Mouse (Mus musculus): ENCODE data around the gene Acad11. TPM values are rescaled to one million over a fixed set of nuclear protein-coding genes. Genes with fewer than 3 reads are reported as not detected.

Gene Acad11
- 100 to 1,000 TPM; 121 to 130 TPM for total RNA-seq (2021)
- long read RNA-seq, experiment 1, transcript Acad11-201 (20 exons, 3,444 nt): major isoform, 94 of 125 reads
- long read RNA-seq, experiment 1, partial matches to known transcripts: 24 of 125 reads
- long read RNA-seq, experiment 1, other reads (novel, unspliced or antisense): 7 of 125 reads
- long read RNA-seq, experiment 2, transcript Acad11-201 (20 exons, 3,444 nt): major isoform, 53 of 60 reads
- long read RNA-seq, experiment 2, partial matches to known transcripts: 6 of 60 reads
- long read RNA-seq, experiment 2, other reads (novel, unspliced or antisense): 1 of 60 reads

DNA sequence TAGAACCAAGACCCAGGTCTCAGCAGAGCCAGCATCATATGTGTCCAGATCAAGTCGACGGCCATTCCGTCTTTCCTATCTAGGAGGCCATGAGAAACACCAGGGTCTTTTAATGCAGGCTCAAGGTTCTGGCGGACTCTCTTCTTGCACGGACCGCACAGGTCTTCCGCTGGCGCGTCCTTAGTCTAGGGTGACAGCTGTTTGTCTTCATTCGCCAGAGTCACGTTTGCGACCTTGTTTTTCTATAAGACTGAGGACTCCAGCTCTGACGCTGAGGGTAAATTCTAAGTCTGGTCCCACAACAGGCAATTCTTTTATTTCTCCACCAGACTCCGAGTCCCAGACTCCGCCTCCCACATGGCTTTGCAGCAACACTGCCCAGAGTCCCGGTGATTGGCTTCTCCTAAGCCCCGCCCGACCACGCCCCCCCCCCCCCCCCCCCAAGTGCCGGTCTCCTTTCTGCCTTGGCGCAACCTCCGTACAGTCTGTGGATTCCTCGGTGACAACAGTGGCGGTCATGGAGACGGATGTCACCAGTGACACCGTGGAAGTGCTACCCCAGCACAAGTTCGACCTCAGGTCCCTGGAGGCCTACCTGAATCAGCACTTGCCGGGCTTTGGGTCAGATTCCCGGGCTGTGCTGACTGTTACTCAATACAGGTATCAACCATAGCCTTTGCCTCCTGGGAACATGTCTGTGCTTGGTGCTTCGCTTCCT is at the start of gene Acad11:
Gene Acad11 (plus strand): TSS at position 134 of the 718 bp plus-strand sequence.
- DNase-seq: peak; percentile 85

DNA sequence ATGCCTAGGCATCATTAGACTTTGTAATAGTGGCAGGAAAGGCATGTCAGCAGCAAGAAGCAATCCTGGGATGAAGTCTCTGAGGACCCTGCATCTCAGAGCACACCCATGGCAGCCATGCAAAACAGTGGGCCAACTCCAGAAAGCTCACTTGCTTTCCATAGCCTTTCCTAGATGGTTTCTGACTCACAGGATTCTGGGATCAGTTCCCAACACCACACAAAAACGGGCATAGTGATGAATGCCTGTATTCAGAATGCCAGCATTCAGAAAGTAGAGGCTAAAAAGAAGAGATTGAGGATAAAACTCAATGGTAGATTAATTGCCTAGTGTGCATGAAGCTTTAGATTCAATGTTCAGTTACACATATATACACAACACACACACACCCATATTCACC is 48.7 kb upstream of the Acad11 start:
- DNase-seq: no peak

DNA sequence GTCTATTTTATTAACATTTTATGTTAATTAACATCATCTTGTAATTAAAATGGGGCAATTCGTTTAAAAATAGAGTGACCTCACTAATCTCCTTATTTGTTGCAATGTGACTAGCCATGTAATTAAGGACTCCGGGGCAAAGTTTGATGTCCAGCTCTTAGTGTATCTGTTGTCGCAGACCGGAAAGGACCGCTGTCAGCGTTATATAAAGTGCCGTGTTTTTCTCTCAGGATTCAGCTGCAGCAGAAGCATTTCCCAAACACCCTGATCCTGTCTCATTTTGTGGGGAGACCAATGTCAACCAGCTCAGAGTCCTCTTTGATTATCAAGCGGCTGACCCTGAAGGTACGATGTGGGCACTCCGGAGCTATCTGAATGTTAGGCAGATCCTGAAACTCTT is 42.2 kb upstream of the Acad11 start:
- no peak for DNase-seq

DNA sequence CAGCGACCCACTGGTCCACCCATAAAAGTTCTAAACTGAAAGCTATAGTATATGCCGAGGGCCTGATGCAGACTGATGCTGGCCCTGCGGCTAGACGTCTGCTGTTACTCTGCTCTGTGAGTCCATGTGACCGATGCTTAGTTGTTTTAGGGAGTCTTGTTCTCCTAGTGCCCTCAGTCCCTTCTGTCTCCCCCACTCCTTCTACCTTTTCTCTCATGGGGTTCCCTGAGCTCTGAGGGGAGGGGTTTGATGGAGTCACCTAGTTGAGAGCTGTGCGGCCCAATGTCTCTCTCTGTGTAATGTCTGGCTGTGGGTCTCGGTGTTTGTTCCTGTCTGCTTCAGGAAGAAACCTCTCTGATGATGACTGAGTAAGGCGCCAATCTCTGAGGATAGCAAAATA is 36.0 kb upstream of the Acad11 start:
- no peak for DNase-seq

DNA sequence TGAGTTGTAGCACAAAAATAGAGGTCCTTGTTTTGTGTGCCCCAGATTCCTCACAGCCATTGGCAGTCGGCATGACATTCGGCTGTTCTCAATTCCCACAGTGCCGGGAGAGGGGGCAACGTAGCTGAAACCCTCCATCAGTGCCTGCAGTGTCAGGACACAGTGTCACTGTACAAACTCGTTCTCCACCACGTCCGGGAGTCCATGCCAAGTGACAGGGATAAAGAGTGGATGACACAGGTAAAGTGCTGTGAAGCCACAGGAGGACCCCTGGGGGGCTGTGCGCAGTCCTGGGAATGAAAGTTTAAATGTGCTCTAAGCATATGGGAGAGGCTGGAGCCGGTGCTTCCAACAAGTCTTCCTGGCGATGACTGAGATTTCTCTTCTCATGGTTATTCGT is 33.3 kb upstream of the Acad11 start:
- no peak for DNase-seq

DNA sequence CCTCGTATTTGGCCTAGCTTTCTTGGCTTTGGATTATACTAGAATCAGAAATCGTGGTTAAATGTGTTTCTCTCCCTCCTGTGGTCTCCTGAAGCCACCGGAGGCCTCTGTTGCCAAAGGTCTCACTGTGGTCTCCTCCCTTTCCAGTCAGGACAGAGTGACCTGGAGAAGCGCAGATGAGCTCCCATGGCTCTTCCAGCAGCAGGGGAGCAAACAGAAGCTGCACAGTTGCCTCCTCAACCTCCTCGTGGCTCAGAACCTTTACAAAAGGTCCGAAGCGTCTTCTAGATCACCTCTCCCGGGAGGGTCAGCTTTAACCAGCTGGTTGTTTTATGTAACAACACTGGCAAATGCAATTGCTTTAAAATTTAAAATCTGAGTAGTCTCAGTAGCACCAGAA is 28.9 kb upstream of the Acad11 start:
- DNase-seq: no peak

DNA sequence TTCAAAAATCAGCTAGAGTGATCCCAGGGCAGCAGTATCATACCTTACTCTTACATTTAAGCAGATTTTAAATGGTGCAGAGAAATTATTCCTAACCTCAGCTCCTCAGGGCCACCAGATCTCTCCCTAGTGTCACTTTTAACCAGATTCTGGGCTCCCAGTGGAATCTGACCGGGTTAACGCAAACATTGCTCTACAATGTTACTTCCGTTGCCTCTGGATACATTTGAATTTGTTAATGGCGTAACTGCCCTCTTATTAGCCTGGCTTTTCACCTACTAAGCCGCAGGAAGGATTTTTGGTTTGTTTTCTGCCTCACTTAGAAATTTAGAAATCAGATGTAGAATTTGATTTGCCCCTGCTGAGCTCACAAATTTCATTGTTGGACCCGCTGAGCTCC is 28.5 kb upstream of the Acad11 start:
- DNase-seq: no peak

DNA sequence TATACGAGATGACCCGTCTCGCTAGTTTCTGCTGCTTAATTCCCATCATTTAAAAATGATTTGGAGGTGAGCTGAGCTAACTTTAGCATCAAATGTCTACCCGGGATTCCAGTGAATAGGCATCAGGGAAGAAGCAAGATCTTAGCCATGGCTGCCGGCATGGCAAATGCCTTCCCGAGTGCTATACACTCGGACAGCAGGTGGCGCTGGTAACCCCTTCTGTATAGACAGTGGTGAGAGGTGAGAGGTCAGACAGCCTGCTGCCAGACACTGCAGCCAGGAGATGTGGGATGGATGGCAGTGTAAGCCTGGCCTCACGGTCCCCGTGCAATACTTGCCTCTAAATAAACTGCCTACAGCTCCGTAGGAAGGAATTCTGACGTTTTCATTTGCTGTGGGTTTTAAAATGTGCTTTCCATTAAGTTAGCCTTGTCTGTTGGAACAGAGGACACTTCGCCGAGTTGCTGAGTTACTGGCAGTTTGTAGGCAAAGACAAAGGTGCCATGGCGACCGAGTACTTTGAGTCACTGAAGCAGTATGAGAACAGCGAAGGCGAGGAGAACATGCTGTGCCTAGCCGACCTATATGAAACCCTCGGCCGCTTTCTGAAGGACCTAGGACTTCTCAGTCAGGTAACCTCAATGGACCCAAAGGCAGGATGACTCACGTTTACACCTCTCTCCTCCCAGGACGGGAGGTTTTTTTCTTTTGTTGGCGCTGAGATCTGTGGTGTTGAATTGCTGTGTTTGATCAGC is 27.7 kb upstream of the Acad11 start:
- DNase-seq: peak; percentile 88

DNA sequence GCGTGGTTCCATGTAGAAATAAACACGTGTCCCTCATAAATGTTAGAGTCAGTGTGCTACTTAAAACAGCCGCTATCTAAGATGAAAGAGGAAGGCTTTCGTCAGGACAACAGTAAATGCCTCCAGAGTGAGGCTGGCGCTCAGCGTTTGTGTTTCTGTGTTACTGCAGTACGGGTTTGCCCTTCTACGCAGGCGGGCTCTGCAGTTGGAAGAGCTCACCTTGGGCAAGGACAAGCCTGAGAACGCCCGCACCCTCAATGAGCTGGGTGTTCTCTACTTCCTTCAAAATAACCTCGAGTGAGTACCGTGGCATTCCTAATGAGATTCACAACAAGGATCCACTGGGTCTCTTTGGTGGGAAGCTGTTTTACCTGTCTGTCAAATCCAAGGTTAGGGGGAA is 24.9 kb upstream of the Acad11 start:
- DNase-seq: no peak

DNA sequence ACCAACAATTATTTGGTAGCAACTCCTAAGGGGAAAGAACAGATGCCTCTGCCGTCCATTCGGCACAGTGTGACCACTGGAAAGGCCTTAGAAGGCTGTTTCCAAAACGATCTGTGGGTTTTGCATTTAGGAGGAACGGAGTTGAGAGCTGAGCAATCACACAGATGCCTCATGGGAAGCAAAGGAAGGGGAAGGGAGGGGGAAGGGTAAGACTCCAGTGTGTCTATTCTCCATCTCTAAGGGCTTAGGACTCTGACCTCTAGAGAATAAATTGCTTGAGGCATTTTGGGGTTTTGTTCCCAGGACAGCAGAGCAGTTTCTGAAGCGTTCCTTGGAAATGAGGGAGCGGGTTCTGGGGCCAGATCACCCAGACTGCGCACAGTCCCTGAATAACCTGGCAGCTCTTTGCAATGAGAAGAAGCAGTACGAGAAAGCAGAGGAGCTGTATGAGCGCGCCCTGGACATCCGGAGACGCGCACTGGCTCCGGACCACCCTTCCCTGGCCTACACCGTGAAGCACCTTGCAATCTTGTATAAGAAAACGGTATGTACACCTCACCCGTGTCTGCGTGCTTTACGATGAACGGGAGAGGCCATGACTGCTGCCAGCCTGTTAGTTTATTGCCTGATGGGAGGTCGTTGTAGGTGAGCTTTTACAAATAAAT is 24.0 kb upstream of the Acad11 start:
- no peak for DNase-seq

DNA sequence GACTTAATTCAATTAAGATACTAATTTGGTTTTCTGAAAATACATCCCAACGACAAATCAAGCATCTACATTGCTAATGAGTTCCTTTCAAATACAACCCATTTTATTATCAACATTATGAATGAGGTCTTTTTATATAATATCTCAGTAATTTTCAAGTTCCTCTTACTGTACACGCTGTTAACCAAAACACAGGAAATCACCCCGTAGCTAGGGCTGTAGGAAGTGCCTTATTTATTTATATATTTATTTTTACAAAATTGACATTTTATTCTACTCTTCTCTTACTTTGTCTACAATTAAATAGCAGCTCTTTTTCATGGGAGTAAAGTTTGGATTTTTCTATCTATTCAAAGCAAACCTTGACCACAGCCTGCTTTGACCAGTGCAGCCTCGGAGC is 23.4 kb upstream of the Acad11 start:
- no peak for DNase-seq

DNA sequence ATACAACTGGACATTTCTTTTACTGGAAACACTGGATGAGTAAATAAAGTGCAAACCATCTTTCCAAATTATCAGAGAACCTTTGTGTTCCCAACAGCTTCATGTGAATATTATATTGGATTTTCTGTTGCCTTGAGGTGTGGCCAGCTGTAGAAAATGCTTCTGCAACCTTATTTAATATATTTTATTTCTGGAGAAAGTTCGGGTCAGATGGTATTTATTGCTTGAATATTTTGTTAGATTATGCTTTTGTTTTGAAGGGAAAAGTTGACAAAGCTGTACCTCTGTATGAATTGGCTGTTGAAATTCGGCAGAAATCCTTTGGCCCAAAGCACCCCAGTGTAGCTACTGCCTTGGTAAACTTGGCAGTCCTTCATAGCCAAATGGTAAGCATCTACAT is 22.8 kb upstream of the Acad11 start, which contains the start of gene Gm28305:
Gene Gm28305 (plus strand): TSS at position 301 of the 400 bp plus-strand sequence.
- DNase-seq: no peak

DNA sequence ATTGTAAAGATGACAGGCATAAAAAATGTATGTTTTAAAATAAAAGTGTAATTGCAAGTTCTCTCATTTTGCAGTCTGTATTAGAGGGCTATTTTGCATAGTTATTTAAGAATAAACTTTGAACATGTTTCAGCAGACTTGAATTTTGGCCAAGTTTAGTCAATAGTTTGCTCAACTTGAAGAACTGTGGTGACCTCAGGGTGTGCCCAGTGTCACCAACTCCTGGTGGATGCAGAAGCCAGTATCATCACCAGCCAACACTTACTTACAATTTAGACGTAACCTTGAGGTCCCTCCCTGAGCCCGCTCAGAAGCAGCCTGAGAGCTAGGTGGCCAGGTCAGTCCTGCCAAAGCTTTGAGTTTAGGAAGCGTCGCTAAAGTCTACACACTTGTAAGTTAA is 19.5 kb upstream of the Acad11 start:
- DNase-seq: no peak

DNA sequence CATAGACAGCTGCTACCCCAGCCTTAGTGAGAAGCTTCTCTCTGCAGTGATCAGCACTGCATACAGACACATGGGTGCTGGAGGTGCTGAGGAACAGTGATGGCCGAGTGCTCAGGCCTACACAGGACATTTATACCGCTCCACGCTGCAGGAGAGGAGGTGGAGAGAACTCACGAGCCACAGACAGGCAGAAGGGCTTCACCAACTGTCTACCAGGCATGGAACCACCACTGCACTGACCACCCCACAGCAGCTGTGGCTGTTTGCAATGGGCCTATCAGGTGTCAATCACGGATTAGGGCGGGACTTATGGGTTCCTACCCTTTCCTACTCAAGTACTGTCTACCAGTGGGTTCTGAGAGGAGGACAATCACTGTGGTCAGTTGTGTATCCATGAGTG is 12.1 kb upstream of the Acad11 start:
- DNase-seq: no peak

DNA sequence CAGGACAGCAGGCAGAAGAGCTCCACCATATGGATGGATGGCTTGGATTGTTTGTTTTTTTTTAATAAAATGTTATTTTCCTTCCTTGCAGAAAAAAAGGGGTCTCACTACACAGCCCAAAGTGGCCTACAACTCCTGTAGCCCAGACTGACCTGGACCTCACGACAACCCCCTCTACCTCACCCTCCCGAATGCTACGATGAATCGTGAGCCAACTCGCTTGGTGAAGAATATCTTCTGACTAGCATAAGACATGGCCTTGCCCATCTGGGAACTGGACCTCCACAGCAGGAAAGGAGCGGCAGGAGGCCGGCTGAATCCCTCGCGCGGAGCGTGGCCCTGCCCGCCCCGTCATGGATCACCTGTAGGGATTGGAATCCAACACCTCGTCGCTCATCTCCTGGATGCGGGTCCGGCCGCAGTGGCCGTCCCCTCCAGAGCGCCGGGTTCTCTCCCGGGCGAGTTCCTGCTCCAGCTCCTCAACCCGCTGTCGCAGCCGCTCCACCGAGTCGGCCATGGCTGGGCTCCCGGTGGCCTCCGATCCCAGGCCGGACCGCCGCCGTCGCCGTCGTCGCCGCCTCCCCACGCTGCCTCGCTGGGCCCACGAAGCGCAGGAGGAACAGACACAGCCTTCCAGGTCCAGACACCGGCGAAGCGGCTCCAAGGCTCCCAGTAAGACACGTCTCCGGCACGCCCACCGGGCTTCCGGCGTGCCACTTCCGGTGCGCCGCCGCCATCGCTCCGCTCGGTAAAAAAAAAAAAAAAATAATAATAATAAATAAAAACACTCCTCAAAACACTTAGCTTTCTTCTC is 540 bp upstream of the Acad11 start, which contains the start of gene Uba5:
Gene Uba5 (minus strand): TSS at position 705 of the 814 bp plus-strand sequence.
- peak; percentile 84 for DNase-seq

DNA sequence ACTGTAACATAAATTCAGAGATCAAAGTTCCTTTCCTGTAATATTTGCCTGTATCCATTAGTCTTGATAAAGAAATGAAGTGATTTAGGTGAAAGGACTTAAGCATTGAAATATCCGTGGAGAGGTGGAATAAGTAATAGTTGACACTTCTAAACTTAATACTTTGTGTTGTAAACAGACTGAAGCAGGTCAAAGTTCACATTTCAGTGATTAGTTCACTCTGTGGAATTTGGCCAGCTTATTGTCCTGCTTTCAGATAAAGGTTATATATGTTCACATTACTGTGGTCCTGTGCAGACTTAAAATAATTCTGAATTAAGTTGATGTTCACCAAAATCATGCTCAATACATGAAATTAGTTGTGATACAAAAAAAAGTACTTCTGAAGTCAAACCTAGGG is 1.4 kb downstream of the Acad11 start:
- DNase-seq: no peak

DNA sequence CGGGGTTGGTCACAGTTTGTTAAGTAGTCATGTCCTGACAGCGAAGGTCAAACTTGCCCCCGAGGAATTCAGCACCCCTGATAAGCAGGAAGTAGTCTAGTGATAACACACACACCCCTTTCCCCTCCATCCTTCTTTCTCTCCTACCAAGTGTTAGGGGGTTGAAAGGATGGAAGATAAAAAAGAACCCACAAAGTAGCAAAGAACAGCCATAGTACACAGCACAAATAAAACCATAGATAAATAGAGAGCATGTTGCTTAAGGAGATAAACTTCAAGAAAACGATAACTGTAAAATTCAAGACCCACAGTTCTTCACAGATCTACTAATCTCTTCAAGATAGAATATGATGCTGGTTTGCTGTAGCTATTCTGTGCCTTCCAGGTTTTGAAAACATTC is 7.1 kb downstream of the Acad11 start:
- DNase-seq: no peak

DNA sequence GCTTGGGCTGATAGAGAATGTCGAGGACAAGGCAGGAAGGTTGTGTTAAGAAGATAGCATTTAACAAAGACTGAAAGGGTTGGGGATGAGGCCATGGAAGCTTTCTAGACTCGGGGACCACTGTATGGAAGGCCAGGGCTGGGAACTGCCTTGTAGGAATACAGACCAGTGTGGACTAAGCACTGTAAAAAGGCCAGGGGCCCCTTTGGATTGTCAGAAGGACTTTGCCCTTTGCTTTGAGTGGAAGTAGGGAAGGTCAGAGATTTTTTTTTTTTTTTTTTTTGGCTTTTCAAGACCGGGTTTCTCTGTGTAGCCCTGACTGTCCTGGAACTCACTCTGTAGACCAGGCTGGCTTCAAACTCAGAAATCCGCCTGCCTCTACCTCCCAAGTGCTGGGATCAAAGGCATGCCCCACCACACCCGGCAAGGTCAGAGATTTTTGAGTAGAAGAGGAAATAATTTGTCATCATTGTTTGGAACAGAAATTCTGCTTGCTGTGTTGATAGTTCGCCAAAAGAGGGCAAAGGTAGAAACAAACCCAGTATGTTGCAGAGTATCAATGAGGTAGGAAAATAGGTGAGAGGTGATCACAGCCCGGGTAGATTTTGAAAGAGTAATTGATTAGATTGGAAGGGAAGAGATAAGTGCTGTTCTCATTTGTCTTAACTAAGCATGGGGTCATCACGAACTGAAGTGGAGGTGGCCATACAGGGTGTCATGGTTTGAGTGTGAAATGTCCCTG is 7.9 kb downstream of the Acad11 start:
- DNase-seq: no peak

DNA sequence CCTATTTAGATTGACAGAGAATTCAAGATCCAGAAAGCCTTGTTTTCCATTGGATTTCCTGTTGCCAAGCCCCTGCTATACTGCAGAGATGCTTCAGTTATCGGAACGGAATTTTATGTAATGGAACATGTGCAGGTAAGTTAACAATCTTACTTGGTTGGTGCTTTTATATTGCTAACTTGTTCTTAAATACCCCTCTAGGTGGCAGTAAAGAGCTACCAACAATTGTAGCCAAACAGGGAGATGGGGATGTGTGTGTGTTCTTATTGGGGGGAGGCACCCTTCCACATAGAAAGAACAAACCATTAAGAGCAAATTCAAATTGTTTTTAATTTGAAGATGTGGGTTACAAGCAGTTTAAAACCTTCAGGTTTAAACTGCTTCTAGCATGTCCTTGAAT is 12.6 kb downstream of the Acad11 start:
- no peak for DNase-seq

DNA sequence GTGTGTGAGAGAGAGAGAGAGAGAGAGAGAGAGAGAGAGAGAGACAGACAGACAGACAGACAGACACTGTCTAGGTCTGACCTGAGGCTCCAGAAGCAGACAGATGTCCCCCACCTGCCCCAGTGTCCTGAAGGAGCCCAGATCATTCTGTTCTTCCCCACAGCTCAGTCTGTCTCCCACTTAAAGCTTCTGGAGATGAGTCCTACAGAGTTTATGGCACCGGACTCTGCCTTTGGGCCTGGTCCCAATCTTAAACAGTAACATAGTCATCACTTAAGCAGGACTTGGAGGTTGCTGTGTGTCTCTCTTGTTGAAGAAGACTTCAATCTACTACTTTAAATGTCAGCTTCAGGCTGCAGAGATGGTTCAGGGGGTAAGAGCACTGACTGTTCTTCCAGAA is 15.6 kb downstream of the Acad11 start:
- no peak for DNase-seq

DNA sequence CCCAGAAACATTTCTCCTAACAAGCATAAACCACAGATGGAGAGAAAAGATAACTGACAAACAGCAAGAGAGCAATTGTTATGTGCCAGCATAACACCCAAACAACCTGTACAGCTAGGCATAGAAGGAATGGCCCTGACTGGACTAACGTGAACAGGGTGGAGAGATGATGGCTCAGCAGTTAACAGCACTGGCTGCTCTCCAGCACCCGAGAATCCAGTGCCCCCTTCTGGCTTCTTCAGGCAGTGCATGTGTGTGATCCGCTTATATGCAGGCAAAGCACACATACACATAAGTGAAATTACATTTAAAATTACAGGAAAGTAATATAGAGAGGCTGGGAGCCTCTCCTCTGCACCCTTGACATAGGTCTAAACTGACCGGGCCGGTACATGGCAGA is 16.2 kb downstream of the Acad11 start:
- peak; percentile 70 for DNase-seq
